Mouse (Mus musculus): Measurements from ENCODE around the gene Mttp. TPM values are rescaled to one million over a fixed set of nuclear protein-coding genes. Genes with fewer than 3 reads are reported as not detected.

The Mttp gene
- polyA plus RNA-seq, 1 experiment, result 1.6 TPM

DNA sequence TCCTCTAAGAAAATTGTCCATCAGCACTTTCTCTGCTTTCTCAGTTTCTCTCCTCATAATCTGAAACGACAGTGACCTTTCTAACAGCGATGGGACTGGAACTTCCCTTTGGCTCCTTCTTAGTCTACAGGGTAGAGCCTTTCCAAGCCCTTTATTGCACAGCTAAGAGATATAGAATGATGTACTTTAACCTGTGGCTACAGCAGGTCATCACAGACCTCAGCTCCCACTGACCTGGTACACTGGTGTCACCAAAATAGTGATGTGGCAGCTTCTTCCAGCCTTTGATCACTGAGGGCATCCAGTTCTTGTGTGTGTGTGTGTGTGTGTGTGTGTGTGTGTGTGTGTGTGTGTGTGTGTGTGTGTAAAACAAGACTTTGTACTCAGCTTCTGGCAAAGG is 23.3 kb downstream of the Mttp start:
- no peaks in the 10 kb centered on the region for H3K36me3 ChIP-seq (ENCODE audit: control insufficient read depth, insufficient read depth, low read length)
- H3K27me3 ChIP-seq (ENCODE audit: control insufficient read depth, insufficient read depth, low read length), result no peaks in the 10 kb centered on the region
- no peak overlapping the region for H3K4me3 ChIP-seq (ENCODE audit: control insufficient read depth, insufficient read depth, low read length)
- TF ChIP-seq POLR2A (IDR thresholded peaks at IDR 0.05; ENCODE audit: control insufficient read depth, extremely low read depth, insufficient read depth, low read length, poor library complexity) (no peak), CTCF (IDR thresholded peaks at IDR 0.05; ENCODE audit: borderline replicate concordance, control insufficient read depth, extremely low read depth, insufficient read depth, low read length, poor library complexity) (no peak)
- no peak overlapping the region for H3K27ac ChIP-seq (ENCODE audit: control insufficient read depth, insufficient read depth, low read length)
- no peak for DNase-seq
- WGBS, result 91% methylated on average over 2 of the region's 2 CpGs
- no peaks in the 10 kb centered on the region; the same call in 1 of the 2 replicates for H3K4me1 ChIP-seq (replicated peaks; ENCODE audit: control insufficient read depth, insufficient read depth, low read length)

DNA sequence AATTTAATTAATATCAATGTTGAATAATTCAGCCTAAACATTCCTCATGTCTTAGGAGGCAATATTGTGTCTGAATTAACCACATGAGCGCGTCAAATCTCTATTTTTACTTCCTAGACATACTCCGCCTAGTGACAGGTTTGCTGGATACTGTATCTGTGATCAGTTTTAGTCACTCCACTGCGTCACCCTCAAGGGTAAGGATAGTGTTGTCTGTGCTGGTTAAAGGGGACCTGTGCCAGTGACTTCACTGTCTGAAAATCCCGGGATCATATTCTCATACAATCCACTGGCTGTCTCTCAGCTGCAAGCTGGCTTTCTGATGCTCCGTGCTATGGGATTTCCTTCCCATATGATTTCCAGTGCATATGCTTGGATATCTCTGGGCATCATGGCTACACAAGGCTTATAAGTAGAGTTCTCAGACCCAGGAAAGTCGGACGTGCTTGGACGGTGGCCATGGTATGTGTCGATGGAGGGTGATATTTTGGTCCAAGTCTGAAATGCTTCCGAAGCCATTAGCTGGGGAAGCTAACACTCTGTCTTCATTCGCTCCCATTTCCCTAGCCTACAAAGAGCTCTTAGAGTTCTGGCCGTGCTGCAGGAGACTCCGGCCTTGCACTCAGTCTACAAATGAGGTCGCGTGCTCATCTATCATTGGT is 25.2 kb downstream of the Mttp start:
- TF ChIP-seq CTCF (IDR thresholded peaks at IDR 0.05; ENCODE audit: borderline replicate concordance, control insufficient read depth, extremely low read depth, insufficient read depth, low read length, poor library complexity) (no peak), POLR2A (IDR thresholded peaks at IDR 0.05; ENCODE audit: control insufficient read depth, extremely low read depth, insufficient read depth, low read length, poor library complexity) (no peak)
- no peak for DNase-seq
- H3K27ac ChIP-seq (ENCODE audit: control insufficient read depth, insufficient read depth, low read length), result no peak overlapping the region
- H3K4me3 ChIP-seq (ENCODE audit: control insufficient read depth, insufficient read depth, low read length), result no peak overlapping the region
- 95% methylated on average over 16 of the region's 16 CpGs for WGBS
- no peaks in the 10 kb centered on the region for H3K27me3 ChIP-seq (ENCODE audit: control insufficient read depth, insufficient read depth, low read length)
- no peaks in the 10 kb centered on the region for H3K36me3 ChIP-seq (ENCODE audit: control insufficient read depth, insufficient read depth, low read length)
- H3K4me1 ChIP-seq (replicated peaks; ENCODE audit: control insufficient read depth, insufficient read depth, low read length), result no peaks in the 10 kb centered on the region; the same call in 1 of the 2 replicates

DNA sequence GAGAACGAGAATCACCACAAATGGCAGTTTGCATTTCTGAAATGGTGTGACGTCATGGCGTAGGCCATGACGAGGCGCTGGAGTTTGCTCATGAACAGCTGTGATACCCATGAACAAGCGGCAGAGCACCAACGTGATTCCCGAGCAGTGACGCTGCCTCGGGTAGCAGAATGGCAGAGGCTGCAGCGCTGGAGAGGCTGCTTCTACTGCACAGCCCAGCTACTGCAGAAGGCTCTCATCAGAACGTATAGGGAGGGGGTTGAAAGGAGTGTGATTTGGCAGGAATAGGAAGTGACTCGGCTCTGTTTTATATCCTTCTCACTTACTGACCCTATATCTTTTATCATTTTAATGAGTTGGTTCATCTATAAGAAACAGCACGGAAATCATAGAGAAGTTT is 25.9 kb downstream of the Mttp start:
- Histone ChIP-seq H3K27me3 (ENCODE audit: control insufficient read depth, insufficient read depth, low read length) (no peaks in the 10 kb centered on the region), H3K4me3 (ENCODE audit: control insufficient read depth, insufficient read depth, low read length) (no peak overlapping the region), H3K27ac (ENCODE audit: control insufficient read depth, insufficient read depth, low read length) (no peak overlapping the region), H3K4me1 (replicated peaks; ENCODE audit: control insufficient read depth, insufficient read depth, low read length) (no peaks in the 10 kb centered on the region; the same call in 1 of the 2 replicates), H3K36me3 (ENCODE audit: control insufficient read depth, insufficient read depth, low read length) (no peaks in the 10 kb centered on the region)
- WGBS, result 58% methylated on average over 14 of the region's 14 CpGs
- no peak for TF ChIP-seq CTCF (IDR thresholded peaks at IDR 0.05; ENCODE audit: borderline replicate concordance, control insufficient read depth, extremely low read depth, insufficient read depth, low read length, poor library complexity)
- TF ChIP-seq POLR2A (IDR thresholded peaks at IDR 0.05; ENCODE audit: control insufficient read depth, extremely low read depth, insufficient read depth, low read length, poor library complexity), result no peak
- no peak for DNase-seq

DNA sequence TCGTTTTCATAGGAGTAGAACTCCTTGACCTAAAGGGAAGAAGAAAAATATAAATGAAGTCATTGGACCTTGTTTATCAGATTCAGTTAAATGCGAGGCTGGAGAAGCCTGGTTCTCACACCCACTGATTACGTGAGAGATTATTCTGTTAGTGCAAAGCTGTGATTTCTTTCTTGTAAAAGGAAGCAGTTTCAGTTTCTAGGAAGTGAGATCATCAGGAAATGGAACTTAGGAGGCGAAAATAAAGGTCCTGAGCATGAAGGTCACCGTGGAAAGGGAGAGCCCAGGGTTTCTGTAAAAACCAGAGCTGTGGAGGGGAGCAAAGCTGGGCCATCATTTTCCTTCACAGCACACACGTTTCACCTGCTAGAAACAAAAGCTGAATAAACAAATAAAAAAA is 26.4 kb downstream of the Mttp start:
- no peak for TF ChIP-seq POLR2A (IDR thresholded peaks at IDR 0.05; ENCODE audit: control insufficient read depth, extremely low read depth, insufficient read depth, low read length, poor library complexity)
- TF ChIP-seq CTCF (IDR thresholded peaks at IDR 0.05; ENCODE audit: borderline replicate concordance, control insufficient read depth, extremely low read depth, insufficient read depth, low read length, poor library complexity), result no peak
- Histone ChIP-seq H3K4me1 (replicated peaks; ENCODE audit: control insufficient read depth, insufficient read depth, low read length) (no peaks in the 10 kb centered on the region; the same call in 1 of the 2 replicates), H3K36me3 (ENCODE audit: control insufficient read depth, insufficient read depth, low read length) (no peaks in the 10 kb centered on the region), H3K4me3 (ENCODE audit: control insufficient read depth, insufficient read depth, low read length) (no peak overlapping the region), H3K27ac (ENCODE audit: control insufficient read depth, insufficient read depth, low read length) (no peak overlapping the region), H3K27me3 (ENCODE audit: control insufficient read depth, insufficient read depth, low read length) (no peaks in the 10 kb centered on the region)
- DNase-seq, result no peak
- 73% methylated on average over 6 of the region's 6 CpGs for WGBS

DNA sequence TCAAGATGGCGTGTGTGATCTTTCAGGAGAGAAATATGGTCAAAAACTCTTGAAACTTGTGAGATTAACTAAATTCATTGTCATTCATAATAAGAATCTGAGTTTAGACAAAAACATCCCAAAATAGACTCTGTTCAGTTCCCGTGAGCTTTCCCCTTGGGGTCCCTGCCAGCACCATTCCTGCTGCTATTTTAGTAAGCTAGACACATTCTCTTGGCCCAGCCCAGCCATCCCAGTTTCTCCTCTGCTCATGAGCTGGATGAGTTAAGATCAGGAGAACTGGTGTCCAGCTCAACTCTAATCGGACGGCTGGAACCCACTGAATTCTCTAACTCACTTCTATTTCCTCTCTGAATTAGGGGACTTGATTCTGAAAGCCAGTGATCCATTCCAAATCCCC is 27.9 kb downstream of the Mttp start:
- DNase-seq, result no peak
- WGBS, result 99% methylated on average over 4 of the region's 4 CpGs
- TF ChIP-seq CTCF (IDR thresholded peaks at IDR 0.05; ENCODE audit: borderline replicate concordance, control insufficient read depth, extremely low read depth, insufficient read depth, low read length, poor library complexity) (no peak), POLR2A (IDR thresholded peaks at IDR 0.05; ENCODE audit: control insufficient read depth, extremely low read depth, insufficient read depth, low read length, poor library complexity) (no peak)
- Histone ChIP-seq H3K4me1 (replicated peaks; ENCODE audit: control insufficient read depth, insufficient read depth, low read length) (no peaks in the 10 kb centered on the region; the same call in 1 of the 2 replicates), H3K27me3 (ENCODE audit: control insufficient read depth, insufficient read depth, low read length) (no peaks in the 10 kb centered on the region), H3K27ac (ENCODE audit: control insufficient read depth, insufficient read depth, low read length) (no peak overlapping the region), H3K4me3 (ENCODE audit: control insufficient read depth, insufficient read depth, low read length) (no peak overlapping the region), H3K36me3 (ENCODE audit: control insufficient read depth, insufficient read depth, low read length) (no peaks in the 10 kb centered on the region)

DNA sequence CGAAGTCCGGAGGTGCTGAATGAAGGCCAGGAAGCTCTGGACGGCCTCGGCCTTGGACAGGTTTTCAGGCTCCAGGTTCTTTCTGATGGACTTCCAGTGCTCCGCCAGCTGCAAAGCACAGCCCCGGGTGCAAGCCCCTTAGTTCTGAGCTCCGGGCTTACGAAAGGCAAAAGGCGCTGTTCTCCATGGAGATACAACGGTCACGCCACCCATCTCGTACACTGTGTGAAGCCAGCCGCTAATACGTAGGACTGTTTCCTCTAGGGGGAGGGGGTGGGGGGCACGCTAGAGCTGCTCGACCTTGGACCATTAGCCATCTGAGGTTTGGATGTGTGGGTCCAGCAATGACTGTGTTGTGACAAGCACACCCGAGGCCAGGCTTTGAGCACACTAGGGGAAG is 30.7 kb downstream of the Mttp start:
- Histone ChIP-seq H3K27me3 (ENCODE audit: control insufficient read depth, insufficient read depth, low read length) (no peaks in the 10 kb centered on the region), H3K4me3 (ENCODE audit: control insufficient read depth, insufficient read depth, low read length) (no peak overlapping the region), H3K4me1 (replicated peaks; ENCODE audit: control insufficient read depth, insufficient read depth, low read length) (no peaks in the 10 kb centered on the region; the same call in 1 of the 2 replicates), H3K27ac (ENCODE audit: control insufficient read depth, insufficient read depth, low read length) (no peak overlapping the region), H3K36me3 (ENCODE audit: control insufficient read depth, insufficient read depth, low read length) (no peaks in the 10 kb centered on the region)
- TF ChIP-seq POLR2A (IDR thresholded peaks at IDR 0.05; ENCODE audit: control insufficient read depth, extremely low read depth, insufficient read depth, low read length, poor library complexity), result no peak
- no peak for TF ChIP-seq CTCF (IDR thresholded peaks at IDR 0.05; ENCODE audit: borderline replicate concordance, control insufficient read depth, extremely low read depth, insufficient read depth, low read length, poor library complexity)
- 94% methylated on average over 17 of the region's 17 CpGs for WGBS
- no peak for DNase-seq
